Mouse (Mus musculus) adrenal gland, postnatal 25 days (tissue): ENCODE data around the gene Minos1. TPM values are rescaled to one million over a fixed set of nuclear protein-coding genes. Genes with fewer than 3 reads are reported as not detected.

ENCODE experiments used
- DNase-seq: peaks from one replicate; pipeline ENCODE4 v3.0.0; 2021; ENCODE audit warnings: mixed read lengths
- total RNA-seq: library from RNA; stranded (reverse); gene quantifications from 2 replicates; pipeline ENCODE4 v1.2.3, GENCODE M21; 2021

Gene Minos1
- total RNA-seq, 1 experiment from 2014 or later: 389 TPM

DNA sequence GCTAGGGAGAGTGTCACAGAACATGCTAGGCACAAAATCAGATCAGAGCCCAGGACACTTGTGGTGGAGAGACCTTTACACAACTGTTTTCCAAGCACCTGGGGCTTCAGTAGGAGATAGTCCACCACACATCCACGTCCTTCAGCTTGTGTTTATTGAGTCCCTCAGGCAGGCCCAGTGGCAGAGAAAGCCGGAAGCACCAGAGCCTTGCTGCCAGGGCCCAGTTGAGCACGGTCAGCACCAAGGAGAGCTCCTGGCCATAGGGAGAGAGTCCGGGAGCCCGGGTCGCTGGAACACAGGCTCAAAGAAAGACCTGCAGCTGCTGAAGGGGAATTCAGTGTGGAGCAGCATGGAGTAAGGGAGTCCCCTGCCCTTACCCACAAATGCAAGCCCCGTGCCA lies 71.3 kb downstream of the Minos1 start:
- DNase-seq: peak; percentile 68

DNA sequence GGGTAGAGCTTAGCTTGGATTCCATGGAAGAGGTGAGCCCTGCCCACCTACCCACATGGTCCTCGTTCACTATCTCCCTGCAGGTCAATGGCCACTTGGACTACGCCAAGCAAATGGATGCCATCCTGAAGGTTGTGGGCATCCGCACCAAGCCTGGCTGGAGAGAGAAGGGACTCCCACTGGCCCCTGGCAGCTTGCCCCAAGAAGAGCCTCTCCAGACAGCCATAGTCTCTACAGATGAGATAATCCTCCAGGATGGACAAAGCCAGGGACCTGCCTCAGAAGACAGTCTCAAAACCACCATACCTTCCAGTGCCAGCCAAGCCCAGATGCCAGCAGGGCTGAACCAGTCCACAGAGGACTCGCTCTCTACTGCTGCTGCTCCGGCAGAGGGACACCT lies 72.9 kb downstream of the Minos1 start:
- DNase-seq: no peak

DNA sequence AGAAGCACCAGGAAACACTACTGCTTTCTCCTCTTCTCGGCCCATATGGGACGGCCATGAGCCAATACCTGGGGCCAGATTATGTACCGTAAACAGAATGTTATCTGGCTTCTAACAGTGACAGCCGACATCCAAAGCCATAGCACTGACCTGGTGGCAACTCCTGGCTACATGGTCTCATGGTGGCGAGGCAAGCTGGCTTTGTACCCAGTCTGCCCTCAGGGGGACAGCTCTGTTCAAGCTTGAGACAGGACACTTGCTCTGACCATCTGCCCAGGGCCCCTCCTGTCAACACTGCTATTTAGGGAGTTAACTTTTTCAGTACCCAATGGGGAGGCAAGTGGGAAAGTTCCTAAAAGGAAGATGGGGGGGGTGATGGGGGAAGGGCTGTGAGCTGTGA lies 73.6 kb downstream of the Minos1 start:
- no peak for DNase-seq

DNA sequence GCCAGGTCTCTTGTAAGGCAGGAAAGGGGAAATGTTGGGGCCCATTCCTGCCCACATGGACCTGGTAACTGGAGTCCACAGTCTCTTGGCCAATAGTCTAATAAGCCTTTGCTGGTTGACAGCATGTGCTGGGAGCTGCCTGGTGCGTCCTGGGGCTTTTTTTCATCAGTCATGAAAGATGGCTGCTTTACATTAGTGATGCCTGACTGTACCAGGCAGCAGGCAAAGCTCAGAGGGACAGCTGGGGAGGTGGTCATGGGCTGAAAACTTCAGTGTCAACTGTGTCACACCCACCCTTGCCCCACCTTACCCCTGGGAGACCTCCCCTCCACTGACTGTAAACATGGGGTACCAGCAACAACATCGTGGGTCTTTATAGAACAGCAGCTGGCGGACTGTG lies 75.2 kb downstream of the Minos1 start:
- no peak for DNase-seq

DNA sequence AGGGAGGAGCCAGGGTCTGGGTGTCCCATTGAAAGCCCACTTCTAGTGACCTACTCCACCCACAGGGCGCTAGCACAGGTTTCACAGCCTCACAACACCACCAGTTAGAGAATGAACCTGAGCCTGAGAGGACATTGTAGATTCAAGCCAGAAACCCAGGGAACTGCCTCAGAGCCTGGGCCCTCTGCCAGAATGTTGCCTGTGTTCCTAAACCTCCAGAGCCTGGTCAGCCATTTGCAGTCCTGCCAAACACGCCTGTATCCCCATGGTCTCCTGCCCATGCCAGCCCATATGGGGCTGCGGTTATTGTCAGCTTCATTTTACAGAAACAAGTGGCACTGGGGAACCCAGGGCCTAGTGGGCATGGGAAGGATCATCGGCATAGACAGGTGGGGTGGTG lies 75.6 kb downstream of the Minos1 start:
- DNase-seq: peak; percentile 61

DNA sequence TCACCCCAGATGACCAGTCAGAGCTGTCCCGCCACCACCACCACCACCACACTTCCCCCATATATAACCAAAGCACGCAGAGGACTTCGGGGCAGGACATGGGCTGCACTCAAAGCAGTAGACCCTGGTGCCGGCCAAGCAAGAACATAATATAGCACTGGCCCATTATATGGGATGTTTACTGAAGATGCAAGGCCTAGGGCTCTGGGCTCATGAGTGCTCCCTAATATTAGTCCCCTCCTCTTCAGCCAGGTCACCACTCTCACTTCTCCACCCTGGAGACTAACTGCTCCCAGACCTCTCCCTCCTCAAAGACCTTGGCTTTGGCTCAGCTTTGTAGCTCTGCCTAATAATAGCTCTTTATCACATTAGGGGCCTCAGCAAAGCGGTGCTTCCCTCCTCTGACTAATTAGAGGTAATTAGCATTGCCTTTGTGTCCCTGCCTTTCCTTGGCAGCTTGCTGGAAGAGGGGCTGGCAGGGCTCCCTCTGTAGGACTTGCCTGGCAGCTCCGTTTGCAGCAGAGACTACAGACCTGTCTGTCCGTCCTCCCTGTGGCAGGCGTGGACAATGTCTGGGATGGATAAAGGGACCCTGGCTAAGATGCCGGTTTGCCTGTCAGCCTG lies 76.5 kb downstream of the Minos1 start:
- DNase-seq: no peak

DNA sequence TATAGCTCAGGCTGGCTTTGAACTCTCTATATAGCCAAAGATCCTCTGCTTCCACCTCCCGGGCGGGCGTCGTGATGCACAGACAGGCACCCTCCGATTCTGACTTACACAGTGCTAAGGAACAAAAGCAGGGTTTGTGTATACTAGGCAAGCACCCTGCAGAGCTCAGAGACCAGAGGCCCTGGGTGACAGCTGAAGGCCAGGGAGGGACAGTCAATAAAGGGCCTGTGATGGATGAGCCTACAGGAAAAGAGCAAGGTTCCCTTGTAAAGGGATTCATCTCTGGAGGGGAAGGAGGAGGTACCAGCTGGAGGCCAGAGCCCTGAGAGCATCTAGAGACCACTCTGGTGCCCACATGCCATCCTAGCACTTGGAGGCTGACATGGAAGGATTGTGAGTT lies 77.5 kb downstream of the Minos1 start:
- DNase-seq: no peak

DNA sequence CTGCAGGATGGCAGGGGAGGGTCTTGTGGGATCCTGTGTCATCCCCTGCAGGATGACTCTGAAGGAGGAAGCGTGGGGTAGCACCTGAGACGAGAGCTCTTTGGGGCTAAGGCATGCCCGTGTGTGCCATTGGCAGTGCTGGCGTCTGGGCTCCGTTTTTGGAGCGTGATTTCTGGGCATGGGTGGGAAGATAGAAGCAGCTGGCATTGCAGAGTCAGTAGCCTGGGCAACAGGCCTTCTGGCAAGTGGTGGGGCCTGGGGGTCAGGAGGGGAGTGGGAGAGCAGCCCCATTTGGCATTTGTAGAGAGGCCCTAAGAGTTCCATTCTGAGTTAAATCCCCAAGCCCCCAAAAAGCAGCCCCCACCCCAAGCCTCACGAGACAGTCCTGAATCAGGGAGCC lies 78.1 kb downstream of the Minos1 start:
- DNase-seq: no peak

Other genes with a start within 250 kb of the Minos1 start
- gene Otud3, start 217.2 kb downstream of the Minos1 start, total RNA-seq: 11.7 and 13.5 TPM in 2 replicates
- not detected in 2 replicates for gene Rnf186, start 164.0 kb downstream of the Minos1 start, total RNA-seq
- gene Tmco4, start 158.2 kb downstream of the Minos1 start, total RNA-seq: 16.0 and 16.7 TPM in 2 replicates
- gene Htr6, start 55.5 kb downstream of the Minos1 start, total RNA-seq: 0.33 and 0.52 TPM in 2 replicates
- gene Nbl1, start 38.1 kb downstream of the Minos1 start, total RNA-seq: 20.3 and 21.4 TPM in 2 replicates
- 304 and 325 TPM in 2 replicates for gene Capzb, start 61.8 kb upstream of the Minos1 start, total RNA-seq
- gene Pqlc2, start 179.6 kb upstream of the Minos1 start, total RNA-seq: 9.9 and 13.3 TPM in 2 replicates
- gene Akr7a5, start 179.6 kb upstream of the Minos1 start, total RNA-seq: 61.5 and 69.4 TPM in 2 replicates
- 61.4 and 68.9 TPM in 2 replicates for gene Mrto4, start 221.5 kb upstream of the Minos1 start, total RNA-seq
- gene Emc1, start 221.5 kb upstream of the Minos1 start, total RNA-seq: 45.8 and 58.2 TPM in 2 replicates
- gene Ubr4, start 221.5 kb upstream of the Minos1 start, total RNA-seq: 182 and 200 TPM in 2 replicates